Mouse (Mus musculus) bone marrow, adult 2 months (tissue): Measurements from ENCODE around the gene Sirt1. TPM values are rescaled to one million over a fixed set of nuclear protein-coding genes. Genes with fewer than 3 reads are reported as not detected.
A peak's percentile ranks its signal among the peaks of the same experiment; 100 is the strongest.

Experiments
- H3K27ac ChIP-seq: fragments of 200-500 bp; 2 replicates; pipeline ENCODE4 v1.5.1; 2012; ENCODE audit warnings: low read depth, mild to moderate bottlenecking, control low read depth, inconsistent platforms, low read length; ENCODE audit not compliant: control insufficient read depth, poor library complexity, insufficient read depth
- H3K4me1 ChIP-seq: fragments of 200-500 bp; 2 replicates; pipeline ENCODE4 v1.6.1; 2011; ENCODE audit warnings: low read length; ENCODE audit not compliant: control insufficient read depth, insufficient read depth
- H3K4me3 ChIP-seq: fragments of 200-500 bp; replicated peaks from 2 replicates; pipeline ENCODE3; 2011; ENCODE audit warnings: mild to moderate bottlenecking, low read depth, low read length, control low read depth; ENCODE audit not compliant: control insufficient read depth
- CTCF ChIP-seq: fragments of 200-500 bp; IDR thresholded peaks from 2 replicates; pipeline ENCODE4 v1.5.1; 2011; ENCODE audit warnings: low read length, control low read depth; ENCODE audit not compliant: control insufficient read depth, insufficient read depth
- POLR2A ChIP-seq: fragments of 200-500 bp; IDR thresholded peaks from 2 replicates; pipeline ENCODE4 v1.6.1; 2011; ENCODE audit warnings: low read depth, mild to moderate bottlenecking, control low read depth, low read length, borderline replicate concordance; ENCODE audit not compliant: control insufficient read depth
- WGBS: fragments of 180-500 bp; shearing (Covaris S2); methylation state at CpG from one replicate; pipeline ENCODE4 v1.1.7; 2018; 5-methylcytosine and 5-hydroxymethylcytosine counted together
- polyA plus RNA-seq: library from polyadenylated mRNA; stranded (reverse); fragments of >200 nt; gene quantifications from 2 replicates; pipeline ENCODE4 v1.2.4, GENCODE M21; 2011; ENCODE audit warnings: low replicate concordance; ENCODE audit not compliant: missing spikeins, insufficient read depth, insufficient read length

Gene Sirt1
- polyA plus RNA-seq, 1 experiment: 19.4 TPM

- Histone ChIP-seq H3K4me3 (no peak overlapping the region), H3K27ac (no peak overlapping the region), H3K4me1 (no peaks in the 10 kb centered on the region)
- WGBS: 89% methylated on average over 13 of the region's 13 CpGs
- no peak for TF ChIP-seq POLR2A
- no peak for TF ChIP-seq CTCF
Measured at GRCm38 (mm10) chr10:63336901-63337300, 44.6 kb downstream of the Sirt1 start.

- Histone ChIP-seq H3K27ac (no peak overlapping the region), H3K4me3 (no peak overlapping the region), H3K4me1 (no peaks in the 10 kb centered on the region)
- WGBS: 100% methylated on average over 1 of the region's 1 CpGs
- no peak for TF ChIP-seq CTCF
- TF ChIP-seq POLR2A: no peak
Measured at GRCm38 (mm10) chr10:63327091-63327490, 54.4 kb downstream of the Sirt1 start.

DNA sequence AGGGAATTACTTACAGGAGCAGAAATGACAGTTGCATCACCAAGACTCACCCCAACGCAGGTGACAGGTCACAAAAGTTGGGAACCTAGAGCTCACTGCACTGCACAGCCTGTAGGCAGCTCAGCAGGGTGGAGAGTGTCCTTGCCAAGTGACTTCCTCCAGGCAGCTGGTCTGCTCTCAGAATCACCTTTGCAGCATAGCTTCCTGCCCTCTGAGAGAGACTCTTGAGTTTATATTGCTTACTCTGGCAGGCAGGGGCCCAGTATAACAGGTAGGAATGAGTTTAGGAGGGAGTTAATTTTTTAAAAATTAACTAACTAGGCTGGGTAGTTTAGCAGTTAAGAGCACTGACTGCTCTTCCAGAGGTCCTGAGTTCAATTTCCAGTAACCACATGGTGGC, 67.8 kb downstream of the Sirt1 start:
- TF ChIP-seq CTCF (no peak), POLR2A (no peak)
- 91% methylated on average over 1 of the region's 1 CpGs for whole genome bisulfite sequencing
- no peaks in the 10 kb centered on the region for H3K4me1 ChIP-seq
- no peak overlapping the region for H3K4me3 ChIP-seq
- H3K27ac ChIP-seq: no peak overlapping the region

DNA sequence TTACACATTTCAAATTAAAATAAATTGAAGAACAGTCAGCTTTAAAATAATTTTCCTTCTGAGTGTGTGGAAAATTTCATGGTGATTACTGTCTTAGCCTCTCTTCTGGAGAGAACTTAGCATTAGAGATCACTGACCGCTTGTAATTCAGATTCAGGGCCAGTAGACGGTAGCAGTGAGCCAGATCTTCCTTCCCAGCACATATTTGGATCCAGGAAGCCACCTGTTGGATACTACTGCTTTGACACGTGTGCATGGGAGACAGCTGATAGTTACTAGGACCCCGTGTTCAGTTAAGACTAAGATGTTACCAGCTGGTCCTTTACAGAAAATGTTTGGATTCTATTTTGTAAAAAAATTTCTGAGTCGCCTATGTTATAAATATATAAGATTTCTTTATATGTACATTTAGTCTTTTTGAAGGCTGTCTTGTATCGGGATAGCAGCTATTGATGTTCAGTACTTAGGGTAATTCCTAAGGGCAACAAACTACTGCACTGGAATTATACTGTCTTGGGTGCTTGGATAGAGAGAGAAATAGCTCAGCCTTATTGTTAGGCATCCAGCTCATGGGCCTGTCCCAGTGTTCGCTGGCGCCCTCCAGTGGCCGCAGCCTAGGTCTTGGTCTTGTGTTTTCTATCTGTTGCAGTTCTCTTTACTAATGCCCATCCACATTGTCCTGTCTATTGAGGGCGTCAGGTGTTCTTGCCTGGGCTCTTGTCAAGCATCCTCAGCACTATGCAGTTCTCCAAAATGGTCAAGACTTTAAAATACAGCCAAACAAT, 72.7 kb downstream of the Sirt1 start:
- Histone ChIP-seq H3K4me1 (no peaks in the 10 kb centered on the region), H3K4me3 (no peak overlapping the region), H3K27ac (no peak overlapping the region)
- 39% methylated on average over 10 of the region's 10 CpGs for WGBS
- peak; percentile 93 for TF ChIP-seq CTCF
- TF ChIP-seq POLR2A: no peak

DNA sequence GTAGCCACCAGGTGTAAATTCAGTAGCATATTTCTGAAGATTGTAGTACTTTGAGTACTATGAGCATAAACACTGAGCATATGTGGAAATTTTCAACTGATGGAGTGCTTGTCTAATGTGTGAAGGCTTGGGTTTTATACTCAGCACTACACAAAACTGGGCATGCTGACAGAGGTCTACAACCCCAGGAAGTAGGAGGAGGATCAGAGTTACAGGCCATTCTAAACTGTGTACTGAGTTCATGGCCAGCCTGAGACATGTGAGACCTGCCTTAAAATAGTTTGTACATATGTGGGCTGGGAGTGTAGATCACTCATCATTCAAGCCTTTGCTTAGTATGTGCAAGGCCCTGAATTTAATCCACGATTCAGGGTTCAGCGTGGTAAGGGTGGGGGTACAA, 79.1 kb downstream of the Sirt1 start:
- Histone ChIP-seq H3K4me3 (no peak overlapping the region), H3K4me1 (no peaks in the 10 kb centered on the region), H3K27ac (no peak overlapping the region)
- WGBS: 84% methylated on average over 2 of the region's 2 CpGs
- TF ChIP-seq POLR2A (no peak), CTCF (no peak)

GRCm38 (mm10) chr10:63282846-63283245, 98.7 kb downstream of the Sirt1 start:
- Histone ChIP-seq H3K4me3 (no peak overlapping the region), H3K4me1 (no peaks in the 10 kb centered on the region; the same call in 1 of the 2 replicates), H3K27ac (no peak overlapping the region)
- 89% methylated on average over 7 of the region's 7 CpGs for WGBS
- TF ChIP-seq CTCF (no peak), POLR2A (no peak)

GRCm38 (mm10) chr10:63282417-63282816, 99.1 kb downstream of the Sirt1 start:
- Histone ChIP-seq H3K4me1 (peaks cover 2% of the 10 kb centered on the region), H3K27ac (no peak overlapping the region), H3K4me3 (no peak overlapping the region)
- TF ChIP-seq POLR2A (no peak), CTCF (no peak)
- 74% methylated on average over 4 of the region's 4 CpGs for WGBS

DNA sequence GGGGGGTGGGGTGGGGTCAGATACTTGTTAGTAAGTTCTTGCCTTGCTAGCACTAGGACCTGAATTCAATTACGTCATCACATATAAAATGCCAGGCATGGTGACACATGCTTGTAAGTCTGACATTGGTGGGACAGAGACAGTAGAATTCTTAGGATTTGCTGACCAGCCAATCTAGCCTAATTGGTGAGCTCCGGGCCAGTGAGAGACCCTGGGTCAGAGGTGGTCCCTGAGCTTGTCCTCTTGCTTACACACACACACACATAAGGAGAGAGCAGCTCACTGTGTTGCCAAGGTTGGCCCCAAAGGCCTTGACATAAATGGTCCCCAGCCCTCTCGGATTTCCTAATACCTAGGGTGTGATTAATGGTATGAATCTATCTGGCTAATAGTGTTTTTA, 101.7 kb downstream of the Sirt1 start:
- H3K4me3 ChIP-seq: no peak overlapping the region
- H3K4me1 ChIP-seq: peaks cover 2% of the 10 kb centered on the region
- no peak for TF ChIP-seq CTCF
- no peak for TF ChIP-seq POLR2A
- no peak overlapping the region for H3K27ac ChIP-seq
- WGBS: 86% methylated on average over 3 of the region's 3 CpGs
